Mouse (Mus musculus): ENCODE results near the gene Lrfn3.

Lrfn3 gene

GRCm38 (mm10) chr7:30314721-30315155 is 47.8 kb downstream of the Lrfn3 start, which contains the start of gene Syne4:
TSS of gene Syne4 (plus strand) at chr7:30314807.
- in situ Hi-C loops (cut with MboI): no loop called here

GRCm38 (mm10) chr7:30313666-30314320 is 48.8 kb downstream of the Lrfn3 start:
- in situ Hi-C loops (cut with MboI): no loop called here

GRCm38 (mm10) chr7:30310136-30310535 is 52.4 kb downstream of the Lrfn3 start:
- in situ Hi-C loops (cut with MboI): no loop called here

GRCm38 (mm10) chr7:30309395-30310129 is 53.0 kb downstream of the Lrfn3 start:
- in situ Hi-C loops (cut with MboI): no loop called here

GRCm38 (mm10) chr7:30308076-30309005 is 54.2 kb downstream of the Lrfn3 start, which contains the start of gene Alkbh6:
TSS of gene Alkbh6 (plus strand) at chr7:30308717.
- in situ Hi-C loops (cut with MboI): no loop called here

GRCm38 (mm10) chr7:30306083-30306779 is 56.3 kb downstream of the Lrfn3 start:
- in situ Hi-C loops (cut with MboI): no loop called here

Data from mature B cell (primary cell).